Comparison of ENCODE assay signal across 9 mouse cellular contexts in the genomic region with DNA sequence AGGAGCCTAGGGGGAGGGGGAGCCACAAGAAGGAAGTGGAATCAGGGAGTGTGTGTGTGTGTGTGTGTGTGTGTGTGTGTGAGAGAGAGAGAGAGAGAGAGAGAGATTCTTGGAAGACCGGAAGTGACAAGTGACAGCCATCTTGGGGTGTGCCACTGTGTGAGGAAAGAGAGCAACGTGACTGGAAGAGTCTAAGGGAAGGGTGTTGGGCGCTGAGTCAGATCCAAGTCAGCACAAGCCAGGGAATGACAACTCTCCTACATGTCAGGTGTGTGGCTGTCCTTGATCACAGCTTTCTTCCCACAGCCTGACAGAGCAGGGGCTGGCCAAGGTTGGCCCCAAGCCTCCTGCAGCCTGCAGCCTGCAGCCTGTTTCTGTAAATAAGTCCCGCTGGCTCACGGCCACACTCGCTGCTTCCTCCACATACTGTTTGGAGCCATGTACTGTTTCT. TPM values are rescaled to one million over a fixed set of nuclear protein-coding genes. Genes with fewer than 3 reads are reported as not detected.
DNase-seq lines count a peak whose midpoint lies in the region; ATAC-seq and TF ChIP-seq lines count a peak whose summit lies in the region.
"Had no signal": no experiment of that assay in that cellular context is flagged by ENCODE, and none has a peak within 500 bp of the region (broad histone marks: within the 10 kb centered on the region; RNA-seq: fewer than 3 reads in every experiment).

No protein-coding gene starts in this region.

- H3K36me3 ChIP-seq in forebrain, embryonic 16.5 days (ENCODE audit: control insufficient read depth, insufficient read depth) = no peaks in the 10 kb centered on the region
- H3K36me3 ChIP-seq in forebrain, embryonic 11.5 days (ENCODE audit: control insufficient read depth, insufficient read depth, low read length) = no peaks in the 10 kb centered on the region
- peaks cover 17% of the 10 kb centered on the region for H3K36me3 ChIP-seq in heart, embryonic 13.5 days
- peaks cover 23% of the 10 kb centered on the region for H3K36me3 ChIP-seq in liver, postnatal 0 days (replicated peaks; ENCODE audit: insufficient read depth, low read length)
- H3K36me3 ChIP-seq: limb, embryonic 13.5 days had no signal

- no peak overlapping the region for H3K27ac ChIP-seq in forebrain, embryonic 16.5 days (ENCODE audit: low read length)
- H3K27ac ChIP-seq in forebrain, embryonic 11.5 days (ENCODE audit: low read depth, low read length) = no peak overlapping the region
- peak overlapping the region; percentile 85 for H3K27ac ChIP-seq in heart, embryonic 13.5 days (replicated peaks)
- H3K27ac ChIP-seq in liver, postnatal 0 days (ENCODE audit: low read depth) = peak overlapping the region; percentile 85
- H3K27ac ChIP-seq: limb, embryonic 13.5 days had no signal

- H3K4me2 ChIP-seq in forebrain, embryonic 16.5 days (ENCODE audit: low read length) = no peak overlapping the region
- no peak overlapping the region for H3K4me2 ChIP-seq in forebrain, embryonic 11.5 days (ENCODE audit: low read depth, low read length, severe bottlenecking)
- no peak overlapping the region for H3K4me2 ChIP-seq in heart, embryonic 13.5 days
- 0 out of 2 replicates have a peak overlapping the region, but pooled peaks have one; percentile 26 for H3K4me2 ChIP-seq in liver, postnatal 0 days (ENCODE audit: low read depth, low read length)

- TF ChIP-seq EP300 in liver, postnatal 0 days (IDR thresholded peaks at IDR 0.05; ENCODE audit: low read depth) = peak; percentile 47; the same call in 1 of the 2 replicates

- H3K4me3 ChIP-seq in forebrain, embryonic 16.5 days (replicated peaks; ENCODE audit: low read length) = no peak overlapping the region
- no peak overlapping the region for H3K4me3 ChIP-seq in forebrain, embryonic 11.5 days (ENCODE audit: low read depth, low read length)
- H3K4me3 ChIP-seq in heart, embryonic 13.5 days = no peak overlapping the region
- no peak overlapping the region for H3K4me3 ChIP-seq in liver, postnatal 0 days (ENCODE audit: low read depth, low read length)

- H3K9ac ChIP-seq in forebrain, embryonic 16.5 days (replicated peaks; ENCODE audit: low read depth, low read length) = no peak overlapping the region
- no peak overlapping the region for H3K9ac ChIP-seq in forebrain, embryonic 11.5 days (ENCODE audit: low read length)
- no peak overlapping the region for H3K9ac ChIP-seq in heart, embryonic 13.5 days
- no peak overlapping the region for H3K9ac ChIP-seq in liver, postnatal 0 days (replicated peaks)
- H3K9ac ChIP-seq: limb, embryonic 13.5 days had no signal

- peaks cover 5% of the 10 kb centered on the region for H3K9me3 ChIP-seq in forebrain, embryonic 16.5 days (ENCODE audit: control insufficient read depth, low read length)
- peaks cover 3% of the 10 kb centered on the region; the same call in 1 of the 2 replicates for H3K9me3 ChIP-seq in forebrain, embryonic 11.5 days (ENCODE audit: control insufficient read depth, low read length)
- peaks cover 6% of the 10 kb centered on the region for H3K9me3 ChIP-seq in heart, embryonic 13.5 days
- H3K9me3 ChIP-seq in liver, postnatal 0 days (ENCODE audit: low read length) = 0 out of 2 replicates have a peak, but pooled peaks cover 7% of the 10 kb centered on the region

- no peak for DNase-seq in forebrain, embryonic 11.5 days (ENCODE audit: low spot score)
- DNase-seq in B cell, adult 2 months = peak; percentile 19 to 26
- no peak for DNase-seq in liver, postnatal 0 days
- no peak for DNase-seq in ovary, postnatal 36 days (ENCODE audit: low spot score)
- no peak for DNase-seq in embryo, embryonic 10.5 days (ENCODE audit: low spot score)
- no peak for DNase-seq in thymus, postnatal 14 days

- H3K27me3 ChIP-seq in forebrain, embryonic 16.5 days (replicated peaks; ENCODE audit: control insufficient read depth, insufficient read depth, low read length) = 0 out of 2 replicates have a peak, but pooled peaks cover 5% of the 10 kb centered on the region
- no peaks in the 10 kb centered on the region; the same call in 1 of the 2 replicates for H3K27me3 ChIP-seq in forebrain, embryonic 11.5 days (ENCODE audit: control insufficient read depth, insufficient read depth, low read length)
- no peaks in the 10 kb centered on the region for H3K27me3 ChIP-seq in heart, embryonic 13.5 days (replicated peaks)
- H3K27me3 ChIP-seq in liver, postnatal 0 days (ENCODE audit: insufficient read depth, low read length) = no peaks in the 10 kb centered on the region

- 0 out of 2 replicates have a peak, but pooled peaks have one; percentile 18 for ATAC-seq in forebrain, embryonic 16.5 days
- no peak for ATAC-seq in forebrain, embryonic 11.5 days (replicated peaks; ENCODE audit: low FRiP score)
- ATAC-seq in heart, embryonic 13.5 days (ENCODE audit: extremely low read depth, insufficient number of reproducible peaks, low FRiP score, low TSS enrichment) = no peak
- peak; percentile 8; the same call in 1 of the 2 replicates for ATAC-seq in liver, postnatal 0 days

- H3K4me1 ChIP-seq in forebrain, embryonic 16.5 days (replicated peaks; ENCODE audit: control insufficient read depth, insufficient read depth, low read length) = peaks cover 16% of the 10 kb centered on the region
- H3K4me1 ChIP-seq in forebrain, embryonic 11.5 days (replicated peaks; ENCODE audit: control insufficient read depth, insufficient read depth, low read length) = peaks cover 4% of the 10 kb centered on the region; the same call in 1 of the 2 replicates
- peaks cover 63% of the 10 kb centered on the region for H3K4me1 ChIP-seq in heart, embryonic 13.5 days
- peaks cover 53% of the 10 kb centered on the region for H3K4me1 ChIP-seq in liver, postnatal 0 days (ENCODE audit: insufficient read depth)

- WGBS in forebrain, embryonic 16.5 days = 56% methylated on average over 6 of the region's 6 CpGs
- 68% methylated on average over 6 of the region's 6 CpGs for WGBS in forebrain, embryonic 11.5 days
- WGBS in heart, embryonic 13.5 days = 42% methylated on average over 6 of the region's 6 CpGs
- 54% methylated on average over 6 of the region's 6 CpGs for WGBS in liver, postnatal 0 days (ENCODE audit: insufficient replicate concordance)

- no peak for TF ChIP-seq CTCF in liver, postnatal 0 days (IDR thresholded peaks at IDR 0.05; ENCODE audit: low read depth)

RNA-seq across cellular contexts. Expression of gene Ccdc97, which starts 13.1 kb away (rescaled TPM):
- 29.5 and 33.7 TPM in 2 replicates for polyA plus RNA-seq in forebrain, embryonic 16.5 days (2015; fragmentation: Nextera tagmentation; extraction: Ambion mirVana)
- polyA plus RNA-seq in forebrain, embryonic 11.5 days (2014; fragmentation: Nextera tagmentation; extraction: Ambion mirVana) = 37.8 and 41.2 TPM in 2 replicates
- polyA plus RNA-seq in heart, embryonic 13.5 days (2015; fragmentation: Nextera tagmentation; extraction: Ambion mirVana) = 19.7 and 22.1 TPM in 2 replicates
- polyA plus RNA-seq in liver, postnatal 0 days (2015; fragmentation: Nextera tagmentation; extraction: Ambion mirVana) = 6.7 and 6.8 TPM in 2 replicates

RNA-seq across cellular contexts. Expression of gene Tgfb1, which starts 19.0 kb away (rescaled TPM):
- 0.54 and 0.93 TPM in 2 replicates for polyA plus RNA-seq in forebrain, embryonic 16.5 days (2015; fragmentation: Nextera tagmentation; extraction: Ambion mirVana)
- 1.1 and 1.6 TPM in 2 replicates for polyA plus RNA-seq in forebrain, embryonic 11.5 days (2014; fragmentation: Nextera tagmentation; extraction: Ambion mirVana)
- polyA plus RNA-seq in heart, embryonic 13.5 days (2015; fragmentation: Nextera tagmentation; extraction: Ambion mirVana) = 4.3 TPM in 2 replicates
- 5.1 and 6.1 TPM in 2 replicates for polyA plus RNA-seq in liver, postnatal 0 days (2015; fragmentation: Nextera tagmentation; extraction: Ambion mirVana)

RNA-seq across cellular contexts. Expression of gene B9d2, which starts 25.2 kb away (rescaled TPM):
- 35.6 and 41.3 TPM in 2 replicates for polyA plus RNA-seq in forebrain, embryonic 16.5 days (2015; fragmentation: Nextera tagmentation; extraction: Ambion mirVana)
- polyA plus RNA-seq in forebrain, embryonic 11.5 days (2014; fragmentation: Nextera tagmentation; extraction: Ambion mirVana) = 30.4 and 35.1 TPM in 2 replicates
- polyA plus RNA-seq in heart, embryonic 13.5 days (2015; fragmentation: Nextera tagmentation; extraction: Ambion mirVana) = 30.8 and 32.8 TPM in 2 replicates
- polyA plus RNA-seq in liver, postnatal 0 days (2015; fragmentation: Nextera tagmentation; extraction: Ambion mirVana) = 15.0 and 16.0 TPM in 2 replicates

RNA-seq across cellular contexts. Expression of gene Tmem91, which starts 30.9 kb away (rescaled TPM):
- polyA plus RNA-seq in forebrain, embryonic 16.5 days (2015; fragmentation: Nextera tagmentation; extraction: Ambion mirVana) = 13.5 and 28.3 TPM in 2 replicates
- polyA plus RNA-seq in forebrain, embryonic 11.5 days (2014; fragmentation: Nextera tagmentation; extraction: Ambion mirVana) = 2.7 and 3.2 TPM in 2 replicates
- polyA plus RNA-seq in heart, embryonic 13.5 days (2015; fragmentation: Nextera tagmentation; extraction: Ambion mirVana) = 1.4 and 1.5 TPM in 2 replicates
- 0.58 and 0.76 TPM in 2 replicates for polyA plus RNA-seq in liver, postnatal 0 days (2015; fragmentation: Nextera tagmentation; extraction: Ambion mirVana)

RNA-seq across cellular contexts. Expression of gene Exosc5, which starts 46.9 kb away (rescaled TPM):
- polyA plus RNA-seq in forebrain, embryonic 16.5 days (2015; fragmentation: Nextera tagmentation; extraction: Ambion mirVana) = 46.5 and 48.3 TPM in 2 replicates
- polyA plus RNA-seq in forebrain, embryonic 11.5 days (2014; fragmentation: Nextera tagmentation; extraction: Ambion mirVana) = 52.2 and 56.4 TPM in 2 replicates
- polyA plus RNA-seq in heart, embryonic 13.5 days (2015; fragmentation: Nextera tagmentation; extraction: Ambion mirVana) = 40.4 and 42.1 TPM in 2 replicates
- 44.5 and 49.2 TPM in 2 replicates for polyA plus RNA-seq in liver, postnatal 0 days (2015; fragmentation: Nextera tagmentation; extraction: Ambion mirVana)

Comparison
In these comparisons a context has a peak if more than half of its experiments do, and no peak if none do; other contexts are left out.
1. ATAC-seq: peak in forebrain, embryonic 16.5 days (single experiment) and liver, postnatal 0 days (single experiment); none in forebrain, embryonic 11.5 days (single experiment) and heart, embryonic 13.5 days (single experiment).
2. H3K27ac ChIP-seq: peak in heart, embryonic 13.5 days (single experiment) and liver, postnatal 0 days (single experiment); none in forebrain, embryonic 16.5 days (single experiment) and forebrain, embryonic 11.5 days (single experiment).
3. DNase-seq: peak in B cell, adult 2 months (2 of 2); none in forebrain, embryonic 11.5 days (single experiment), liver, postnatal 0 days (single experiment), ovary, postnatal 36 days (single experiment), embryo, embryonic 10.5 days (single experiment) and thymus, postnatal 14 days (single experiment).